Mouse (Mus musculus): Measurements from ENCODE around the gene Krtap3-2. TPM values are rescaled to one million over a fixed set of nuclear protein-coding genes. Genes with fewer than 3 reads are reported as not detected.
A peak's percentile ranks its signal among the peaks of the same experiment; 100 is the strongest.
"Not testable (repeated sequence)": the region's sequence is repeated elsewhere in the genome, so short reads cannot be mapped to it uniquely, and the experiment has no call there.

The Krtap3-2 gene
- total RNA-seq (2021): not detected

GRCm38 (mm10) chr11:99556753-99557152 lies at the start of gene Krtap3-2:
Gene Krtap3-2, minus strand, starts transcription at chr11:99556853.
- no peak for DNase-seq

DNA sequence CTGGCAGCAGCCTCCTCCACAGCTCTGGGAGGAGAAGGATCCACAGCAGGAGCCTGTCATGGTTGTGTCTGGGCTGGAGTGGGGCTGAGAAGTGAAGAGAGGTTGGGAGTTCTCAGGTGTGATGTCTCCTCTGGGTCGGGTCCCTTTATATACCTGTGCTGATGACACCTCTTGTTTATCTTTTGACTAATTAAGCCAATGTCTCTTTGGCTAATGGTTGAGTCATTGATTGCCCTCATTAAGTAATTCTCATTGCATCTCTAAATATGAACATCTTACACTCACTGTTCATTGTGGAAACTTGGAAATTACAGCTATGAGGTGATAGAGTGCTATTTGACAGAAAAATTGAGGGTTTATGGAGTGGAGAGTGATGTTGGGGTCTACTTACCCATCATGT lies 46.6 kb upstream of the Krtap3-2 start, which contains the start of gene Gm11938:
Gm11938 (minus strand) TSS at position 101 of the 400 bp plus-strand sequence.
- DNase-seq: not testable (repeated sequence)

GRCm38 (mm10) chr11:99597742-99598141 lies 41.1 kb upstream of the Krtap3-2 start, which contains the start of gene Krtap9-3:
Gene Krtap9-3, minus strand, starts transcription at chr11:99598105.
- DNase-seq: not testable (repeated sequence)

DNA sequence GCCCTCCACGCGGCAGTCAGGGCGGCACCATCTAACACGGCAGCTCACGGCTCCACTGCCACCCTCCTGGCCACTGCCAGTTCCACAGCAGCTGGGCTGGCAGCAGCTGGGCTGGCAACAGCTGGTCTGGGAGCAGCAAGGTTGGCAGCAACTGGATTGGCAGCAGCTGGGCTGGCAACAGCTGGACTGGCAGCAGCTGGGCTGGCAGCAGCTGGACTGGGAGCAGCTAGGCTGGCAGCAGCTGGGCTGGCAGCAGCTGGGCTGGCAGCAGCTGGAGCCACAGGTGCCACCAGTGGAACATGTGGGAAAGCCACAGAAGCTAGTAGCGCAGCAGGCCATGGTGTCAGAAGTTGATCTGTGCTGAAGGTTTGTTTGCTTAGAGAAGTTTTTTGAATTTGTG lies 34.3 kb upstream of the Krtap3-2 start, which contains the start of gene Krtap1-3:
Krtap1-3 (minus strand) TSS at position 359 of the 400 bp plus-strand sequence.
- DNase-seq: no peak

GRCm38 (mm10) chr11:99585096-99585495 lies 28.4 kb upstream of the Krtap3-2 start:
- peak; percentile 41 to 49 for DNase-seq

DNA sequence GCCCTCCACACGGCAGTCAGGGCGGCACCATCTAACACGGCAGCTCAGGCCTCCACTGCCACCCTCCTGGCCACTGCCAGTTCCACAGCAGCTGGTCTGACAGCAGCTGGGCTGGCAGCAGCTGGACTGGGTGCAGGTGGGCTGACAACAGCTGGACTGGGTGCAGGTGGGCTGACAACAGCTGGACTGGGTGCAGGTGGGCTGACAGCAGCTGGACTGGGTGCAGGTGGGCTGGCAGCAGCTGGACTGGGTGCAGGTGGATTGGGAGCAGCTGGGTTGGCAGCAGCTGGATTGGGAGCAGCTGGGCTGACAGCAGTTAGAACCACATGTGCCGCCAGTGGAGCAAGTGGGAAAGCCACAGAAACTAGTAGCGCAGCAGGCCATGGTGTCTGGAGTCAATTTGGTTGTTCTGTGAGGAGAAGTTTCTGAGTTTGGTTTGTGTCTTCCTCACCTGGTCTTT lies 26.6 kb upstream of the Krtap3-2 start, which contains the start of gene Krtap1-4:
Krtap1-4 (minus strand) TSS at position 410 of the 460 bp plus-strand sequence.
- no peak for DNase-seq

DNA sequence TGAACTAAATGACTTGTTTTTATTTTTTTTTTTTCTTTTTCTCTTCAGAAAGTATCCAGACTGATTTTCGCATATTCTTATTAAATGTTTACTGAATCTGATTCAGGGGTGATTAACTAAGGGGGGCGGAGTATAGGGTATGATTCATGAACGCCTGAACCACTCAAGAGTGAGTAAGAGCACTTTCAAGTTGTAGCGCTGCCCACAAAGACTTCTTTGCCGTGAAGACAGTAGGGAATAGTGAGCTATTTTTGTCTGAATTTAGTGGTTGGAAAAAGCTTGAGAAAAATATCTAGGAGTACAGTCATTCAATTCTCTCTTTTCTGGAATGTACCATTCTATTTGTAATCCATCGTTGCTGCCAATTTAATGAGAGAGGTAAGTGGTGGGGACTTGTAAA lies 24.9 kb upstream of the Krtap3-2 start:
- no peak for DNase-seq

DNA sequence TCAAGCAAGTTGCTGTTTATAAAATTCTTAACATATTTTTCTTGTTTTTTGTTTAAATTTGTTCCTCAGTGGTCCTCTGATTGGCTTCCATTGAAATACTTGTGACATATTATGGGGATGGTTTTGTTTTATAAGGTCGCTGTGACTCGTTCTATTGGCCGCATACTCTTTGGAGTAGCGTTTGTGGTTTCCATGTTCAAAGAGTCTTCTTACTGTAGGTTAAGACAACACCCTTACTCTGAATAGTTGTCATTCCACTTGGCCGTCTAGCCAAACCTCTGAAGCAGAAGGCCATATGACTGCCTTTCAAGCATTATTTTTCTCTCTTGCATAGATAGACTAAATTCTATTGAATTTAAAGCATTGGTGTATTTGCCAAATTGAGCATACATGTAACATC lies 24.4 kb upstream of the Krtap3-2 start:
- no peak for DNase-seq

DNA sequence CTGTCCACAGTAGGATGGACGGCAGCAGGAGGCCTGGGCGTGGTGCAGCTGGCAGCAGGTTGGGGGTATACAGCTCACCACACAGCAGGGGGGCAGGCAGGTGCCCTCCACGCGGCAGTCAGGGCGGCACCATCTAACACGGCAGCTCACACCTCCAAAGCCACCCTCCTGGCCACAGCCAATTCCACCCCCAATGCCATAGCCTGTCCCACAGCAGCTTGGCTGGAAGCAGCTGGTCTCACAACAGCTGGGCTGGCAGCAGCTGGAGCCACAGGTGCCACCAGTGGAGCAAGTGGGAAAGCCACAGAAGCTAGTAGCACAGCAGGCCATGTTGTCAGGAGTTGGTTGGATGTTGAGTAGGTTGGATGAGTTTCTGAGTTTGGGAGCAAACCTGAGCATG lies 24.0 kb upstream of the Krtap3-2 start, which contains the start of gene Krtap1-5:
Krtap1-5 (minus strand) TSS at position 381 of the 400 bp plus-strand sequence.
- no peak for DNase-seq

GRCm38 (mm10) chr11:99574106-99574505 lies 17.5 kb upstream of the Krtap3-2 start:
- DNase-seq: peak; percentile 50 to 63

- no peak for DNase-seq
Observed at GRCm38 (mm10) chr11:99573164-99573563, 16.5 kb upstream of the Krtap3-2 start.

- no peak for DNase-seq
Observed at GRCm38 (mm10) chr11:99566530-99566929, 9.9 kb upstream of the Krtap3-2 start, which contains the start of gene Krtap3-1. Gene Krtap3-1, minus strand, starts transcription at chr11:99566630.

DNA sequence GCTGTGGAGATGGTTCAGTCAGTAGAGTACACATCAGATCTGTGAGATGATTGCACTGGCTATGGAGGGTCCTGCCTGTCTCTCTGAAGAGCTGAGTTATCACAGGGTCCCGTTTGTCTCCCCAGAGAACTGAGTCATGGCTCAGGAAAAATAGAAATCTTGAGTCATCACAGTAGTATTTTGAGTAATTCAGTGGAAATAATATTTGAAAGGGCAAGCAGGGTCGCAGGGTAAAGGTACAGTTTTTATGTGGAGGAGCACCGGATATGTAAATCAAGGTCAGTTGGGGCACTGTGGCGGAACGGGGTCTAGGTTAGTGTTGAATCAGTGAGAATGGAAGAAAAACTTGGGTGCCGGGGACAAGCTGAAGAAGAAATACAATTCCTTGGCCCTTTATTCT lies 5.9 kb upstream of the Krtap3-2 start:
- no peak for DNase-seq

DNA sequence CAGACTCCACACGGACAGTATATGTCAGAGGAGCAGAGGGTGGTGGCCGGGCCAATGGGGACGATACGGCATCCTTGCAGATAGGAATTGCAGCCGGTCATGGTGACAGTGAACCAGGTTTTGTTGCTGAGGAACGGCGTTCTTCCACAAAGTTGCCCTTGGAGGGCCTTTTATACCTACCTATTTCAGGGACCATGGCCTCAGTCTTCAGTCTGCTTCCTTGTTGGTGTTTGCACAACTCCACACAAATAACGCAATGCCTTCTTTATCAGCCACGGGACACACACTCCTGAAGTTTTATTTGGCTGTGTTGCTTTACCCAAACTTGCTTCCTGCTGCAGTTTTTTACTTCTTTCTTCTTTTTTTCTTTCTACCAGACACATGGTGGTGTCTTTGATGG lies 2.7 kb upstream of the Krtap3-2 start, which contains the start of gene Gm11939:
Gm11939 (minus strand) TSS at position 101 of the 400 bp plus-strand sequence.
- no peak for DNase-seq

- no peak for DNase-seq
Observed at GRCm38 (mm10) chr11:99557976-99558745, 1.5 kb upstream of the Krtap3-2 start.

DNA sequence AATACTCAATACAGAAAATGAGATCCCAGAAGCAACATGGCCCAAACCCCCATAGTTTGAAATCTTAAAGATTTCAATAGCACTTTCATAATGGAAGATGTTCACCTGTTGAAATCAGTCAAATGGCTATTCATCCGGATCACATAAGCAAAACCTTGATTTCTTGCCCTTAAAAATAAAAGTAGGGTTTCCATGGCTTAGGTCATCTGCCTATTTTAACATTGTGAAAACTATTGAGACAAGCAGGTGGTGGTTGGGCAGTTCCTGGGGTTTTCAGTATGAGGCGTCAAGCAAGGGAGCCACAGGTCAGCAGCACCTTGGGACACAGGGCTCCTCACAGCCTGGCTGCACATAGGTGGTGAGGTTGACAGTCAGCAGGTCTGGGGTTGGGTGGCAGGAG lies 458 bp downstream of the Krtap3-2 start:
- no peak for DNase-seq

DNA sequence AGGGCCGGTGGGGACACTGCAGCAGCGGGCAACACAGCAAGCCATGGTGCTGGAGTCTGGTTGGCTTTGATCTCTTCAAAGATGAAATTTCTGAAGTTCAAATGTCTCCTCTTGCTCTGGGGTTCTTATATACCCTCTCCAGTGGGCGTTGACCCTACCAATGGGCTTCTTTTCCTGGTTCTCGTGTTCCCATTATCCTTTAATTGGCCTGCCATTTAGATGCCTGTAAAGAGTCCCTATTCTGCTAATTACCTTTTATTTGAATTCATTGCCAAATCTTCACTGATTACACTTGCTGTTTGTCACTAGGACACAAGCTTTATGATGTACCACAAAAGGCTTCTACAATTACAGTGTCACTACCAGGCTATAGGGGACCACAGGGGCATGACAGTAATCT lies 5.9 kb downstream of the Krtap3-2 start, which contains the start of gene Krtap3-3:
Krtap3-3 (minus strand) TSS at position 101 of the 400 bp plus-strand sequence.
- DNase-seq: no peak

DNA sequence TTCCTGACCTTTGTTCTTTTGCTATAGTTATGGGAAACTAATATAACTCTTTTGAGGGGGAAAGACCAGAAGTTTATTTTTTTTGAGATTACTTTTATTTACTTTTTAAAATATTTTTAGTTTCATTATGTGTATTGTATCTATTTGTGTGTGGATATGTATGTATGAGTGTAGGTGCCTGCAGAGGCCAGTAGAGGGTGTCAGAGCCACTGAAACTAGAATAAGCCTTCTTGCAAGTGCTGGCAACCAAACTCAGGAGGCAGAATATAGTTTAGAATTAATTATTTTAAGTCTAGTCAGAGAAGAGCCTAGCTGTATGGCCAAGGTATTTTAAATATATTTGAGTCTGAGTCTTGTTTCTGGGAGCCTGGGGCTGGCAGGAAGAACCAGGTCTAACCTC lies 8.8 kb downstream of the Krtap3-2 start:
- DNase-seq: no peak

- DNase-seq: peak; percentile 47 to 50
Observed at GRCm38 (mm10) chr11:99539721-99540120, 16.9 kb downstream of the Krtap3-2 start.

- DNase-seq: no peak
Observed at GRCm38 (mm10) chr11:99521288-99521860, 35.3 kb downstream of the Krtap3-2 start, which contains the start of gene Krt39. Gene Krt39, minus strand, starts transcription at chr11:99521338.

DNA sequence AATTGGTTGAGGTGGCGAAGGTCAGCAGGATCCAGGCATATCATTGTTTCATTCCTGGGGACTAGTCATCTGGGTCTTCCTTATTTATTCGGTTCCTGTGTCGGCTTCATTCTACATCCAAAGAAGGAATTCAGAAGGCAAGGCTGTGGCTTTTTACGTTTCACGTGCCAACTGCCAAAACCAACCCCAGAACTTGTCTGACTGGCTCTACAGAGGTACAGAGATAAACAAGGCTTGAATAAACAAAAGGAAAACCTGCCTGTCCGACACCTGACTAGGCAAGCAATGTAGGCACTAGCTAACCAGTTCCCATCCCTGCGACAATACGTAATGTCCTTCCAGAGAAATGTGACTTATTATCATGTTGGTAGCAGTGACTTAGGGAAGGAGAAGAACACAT lies 42.6 kb downstream of the Krtap3-2 start:
- no peak for DNase-seq
